Mouse (Mus musculus) spleen, adult 2 months (tissue): ENCODE measurements around the gene Ctnna3. TPM values are rescaled to one million over a fixed set of nuclear protein-coding genes. Genes with fewer than 3 reads are reported as not detected.

Experiments used
- DNase-seq, 2 experiments: peaks; one replicate each; pipeline versions ENCODE4 v3.0.0 to v3.0.0-alpha.2; 2012 to 2021; ENCODE audit warnings: low spot score in 2 of 2, low read depth in 1 of 2
- H3K27ac ChIP-seq: fragments of 200-500 bp; 2 replicates; pipeline ENCODE4 v1.5.1; 2012; ENCODE audit warnings: low read length, inconsistent platforms; ENCODE audit not compliant: insufficient read depth
- H3K27me3 ChIP-seq: fragments of 200-500 bp; 2 replicates; pipeline ENCODE4 v1.6.1; 2012; ENCODE audit warnings: mild to moderate bottlenecking, moderate library complexity, low read length, inconsistent platforms; ENCODE audit not compliant: control insufficient read depth, insufficient read depth
- H3K36me3 ChIP-seq: fragments of 200-500 bp; 2 replicates; pipeline ENCODE4 v1.6.1; 2012; ENCODE audit warnings: mild to moderate bottlenecking, low read length, inconsistent platforms; ENCODE audit not compliant: control insufficient read depth, insufficient read depth
- H3K4me1 ChIP-seq: fragments of 200-500 bp; 2 replicates; pipeline ENCODE4 v1.6.1; 2011; ENCODE audit warnings: inconsistent platforms; ENCODE audit not compliant: control insufficient read depth, insufficient read depth, insufficient read length
- H3K4me3 ChIP-seq: fragments of 200-500 bp; 2 replicates; pipeline ENCODE4 v1.5.1; 2011; ENCODE audit warnings: mild to moderate bottlenecking, inconsistent platforms; ENCODE audit not compliant: insufficient read depth, insufficient read length; ENCODE audit errors: extremely low read depth
- CTCF ChIP-seq: fragments of 200-500 bp; IDR thresholded peaks from 2 replicates; pipeline ENCODE4 v1.5.1; 2011; ENCODE audit warnings: mild to moderate bottlenecking, inconsistent platforms; ENCODE audit not compliant: insufficient read depth, insufficient read length, insufficient replicate concordance; ENCODE audit errors: extremely low read depth
- POLR2A ChIP-seq: fragments of 200-500 bp; IDR thresholded peaks from 2 replicates; pipeline ENCODE4 v1.6.1; 2011; ENCODE audit warnings: low read depth, low read length, inconsistent platforms
- WGBS: fragments of 180-500 bp; shearing (Covaris S2); methylation state at CpG from one replicate; pipeline ENCODE4 v1.1.7; 2018; 5-methylcytosine and 5-hydroxymethylcytosine counted together
- polyA plus RNA-seq: library from polyadenylated mRNA; depleted of rRNA; stranded (reverse); fragments of >200 nt; gene quantifications from 2 replicates; pipeline ENCODE4 v1.2.3, GENCODE M21; 2012

Ctnna3 gene
- polyA plus RNA-seq, 1 experiment, result 0.07 TPM

DNA sequence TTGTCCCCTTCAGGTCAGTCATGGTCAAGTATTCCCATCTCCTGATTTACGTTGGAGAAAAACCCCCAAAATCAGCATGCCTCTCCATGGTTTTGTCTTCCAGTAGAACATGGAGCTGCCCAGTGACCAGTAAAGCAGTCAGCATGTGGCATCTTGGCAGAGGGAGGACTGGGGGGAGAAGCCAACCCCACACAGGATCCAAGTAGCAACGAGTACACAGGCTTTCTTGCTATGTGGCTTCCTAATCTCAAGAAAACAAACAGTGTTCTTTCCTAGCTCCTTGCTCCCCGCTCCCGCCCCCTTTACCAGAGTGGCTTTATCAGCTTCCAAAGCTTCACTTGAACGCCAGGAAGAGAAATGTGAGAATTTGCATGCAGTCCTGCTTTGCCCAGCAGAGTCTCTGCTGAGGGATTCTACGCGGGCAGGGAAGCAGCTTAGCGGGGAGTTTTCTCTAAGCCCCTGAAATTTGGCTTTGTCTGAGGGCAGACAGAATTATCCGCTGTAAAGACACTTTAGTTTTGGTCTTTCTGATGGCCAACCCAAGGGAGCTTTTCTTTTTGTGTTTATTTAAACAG, 380.2 kb downstream of the Ctnna3 start:
- Histone ChIP-seq H3K4me3 (no peak overlapping the region), H3K4me1 (no peaks in the 10 kb centered on the region), H3K36me3 (no peaks in the 10 kb centered on the region), H3K27ac (no peak overlapping the region), H3K27me3 (no peaks in the 10 kb centered on the region)
- no peak for DNase-seq
- 53% methylated on average over 9 of the region's 9 CpGs for whole genome bisulfite sequencing
- no peak for TF ChIP-seq POLR2A
- no peak for TF ChIP-seq CTCF

DNA sequence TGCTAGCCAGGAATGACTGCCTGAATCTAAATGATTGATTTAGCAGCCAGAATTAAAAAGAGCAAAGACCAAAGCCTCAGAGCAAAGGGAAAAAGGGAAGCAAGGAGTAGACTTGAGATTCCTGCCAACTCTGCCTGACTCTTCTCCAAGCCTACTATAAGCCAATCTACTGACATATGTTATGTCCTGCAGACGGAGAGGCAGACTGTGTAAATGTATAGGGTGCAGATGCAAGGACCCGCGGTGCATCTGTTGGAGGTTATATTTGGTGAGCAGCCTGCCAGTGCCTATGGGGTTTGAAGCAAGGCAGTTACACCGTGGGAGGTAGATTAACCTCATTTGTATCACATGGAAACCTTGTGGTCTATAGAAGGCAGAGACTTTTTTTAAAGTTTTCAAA, 409.1 kb downstream of the Ctnna3 start:
- TF ChIP-seq CTCF (no peak), POLR2A (no peak)
- 85% methylated on average over 4 of the region's 4 CpGs for WGBS
- no peak for DNase-seq
- no peaks in the 10 kb centered on the region for H3K36me3 ChIP-seq
- H3K27me3 ChIP-seq, result no peaks in the 10 kb centered on the region
- H3K27ac ChIP-seq, result no peak overlapping the region
- no peak overlapping the region for H3K4me3 ChIP-seq
- no peaks in the 10 kb centered on the region for H3K4me1 ChIP-seq

DNA sequence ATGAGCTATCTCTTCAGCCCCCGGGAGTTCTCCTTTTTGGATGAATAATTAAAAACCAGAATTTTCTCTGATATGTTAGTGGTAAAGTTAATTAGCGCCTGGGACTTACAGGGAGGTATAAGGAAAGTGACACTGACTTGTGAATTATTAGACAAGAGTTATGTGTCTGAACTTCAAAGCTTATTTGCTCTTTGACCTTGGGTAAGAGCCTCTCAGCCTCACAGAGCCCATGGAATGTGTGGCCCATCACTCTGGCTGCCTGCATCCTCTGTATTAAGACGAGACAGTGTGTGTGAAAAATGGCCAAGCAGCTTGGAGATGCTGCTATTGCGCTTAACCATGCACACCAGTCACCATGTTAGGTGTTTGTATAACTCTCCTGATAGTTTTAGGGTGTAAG, 422.0 kb downstream of the Ctnna3 start:
- Histone ChIP-seq H3K36me3 (no peaks in the 10 kb centered on the region), H3K4me1 (no peaks in the 10 kb centered on the region), H3K4me3 (no peak overlapping the region), H3K27me3 (no peaks in the 10 kb centered on the region), H3K27ac (no peak overlapping the region)
- no peak for DNase-seq
- TF ChIP-seq POLR2A, result no peak
- TF ChIP-seq CTCF, result no peak
- WGBS, result 77% methylated on average over 4 of the region's 4 CpGs

DNA sequence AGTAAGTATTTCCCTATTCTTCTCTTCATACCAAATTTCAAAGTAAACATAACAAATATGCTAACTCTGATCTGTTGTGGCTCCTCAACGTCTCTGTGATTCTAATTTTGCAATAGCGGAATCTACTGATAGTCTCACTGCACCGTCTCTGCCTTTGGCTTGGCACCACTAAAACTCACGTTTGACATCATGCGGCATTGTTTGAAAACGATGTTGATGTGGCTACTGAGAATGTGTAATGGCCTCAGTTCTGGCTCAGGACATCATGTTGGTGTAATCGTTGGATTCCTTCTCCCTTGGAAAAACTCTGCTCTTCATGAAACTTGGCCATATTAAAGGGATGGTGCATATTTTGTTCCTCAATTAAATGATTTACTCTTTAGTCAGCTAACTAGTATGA, 439.2 kb downstream of the Ctnna3 start:
- TF ChIP-seq CTCF, result no peak
- no peak for TF ChIP-seq POLR2A
- WGBS, result 89% methylated on average over 7 of the region's 7 CpGs

DNA sequence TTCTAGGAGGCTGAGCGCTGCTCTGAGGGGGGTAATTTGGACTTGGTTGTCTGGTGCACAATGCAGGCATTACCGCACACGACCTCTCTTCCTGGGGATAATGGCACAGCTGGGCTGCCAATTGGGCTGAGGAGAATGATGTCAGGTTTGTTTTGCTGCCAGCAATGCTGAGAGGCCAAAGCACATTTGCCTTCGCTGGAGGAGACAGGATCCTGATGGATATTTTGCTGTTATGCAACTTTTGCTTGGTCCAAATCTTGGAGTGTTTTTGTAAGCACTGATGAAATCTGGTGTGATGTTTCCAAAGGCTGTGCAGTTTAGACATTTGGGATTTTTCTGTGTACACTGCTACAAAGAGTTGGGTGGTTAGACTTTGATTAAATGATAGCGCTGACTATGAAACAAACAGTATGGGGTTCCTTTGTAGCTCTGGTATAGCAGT, 450.6 kb downstream of the Ctnna3 start:
- no peaks in the 10 kb centered on the region for H3K36me3 ChIP-seq
- H3K4me1 ChIP-seq, result no peaks in the 10 kb centered on the region
- 85% methylated on average over 5 of the region's 5 CpGs for WGBS
- H3K27me3 ChIP-seq, result no peaks in the 10 kb centered on the region
- no peak overlapping the region for H3K4me3 ChIP-seq
- TF ChIP-seq CTCF (no peak), POLR2A (no peak)
- DNase-seq, result no peak
- H3K27ac ChIP-seq, result no peak overlapping the region

More for the DNA sequence above, 439.2 kb downstream of the Ctnna3 start:
- no peak overlapping the region for H3K4me3 ChIP-seq
- H3K27me3 ChIP-seq, result no peaks in the 10 kb centered on the region
- H3K4me1 ChIP-seq, result no peaks in the 10 kb centered on the region
- no peak overlapping the region for H3K27ac ChIP-seq
- no peaks in the 10 kb centered on the region for H3K36me3 ChIP-seq
- DNase-seq, result no peak

DNA sequence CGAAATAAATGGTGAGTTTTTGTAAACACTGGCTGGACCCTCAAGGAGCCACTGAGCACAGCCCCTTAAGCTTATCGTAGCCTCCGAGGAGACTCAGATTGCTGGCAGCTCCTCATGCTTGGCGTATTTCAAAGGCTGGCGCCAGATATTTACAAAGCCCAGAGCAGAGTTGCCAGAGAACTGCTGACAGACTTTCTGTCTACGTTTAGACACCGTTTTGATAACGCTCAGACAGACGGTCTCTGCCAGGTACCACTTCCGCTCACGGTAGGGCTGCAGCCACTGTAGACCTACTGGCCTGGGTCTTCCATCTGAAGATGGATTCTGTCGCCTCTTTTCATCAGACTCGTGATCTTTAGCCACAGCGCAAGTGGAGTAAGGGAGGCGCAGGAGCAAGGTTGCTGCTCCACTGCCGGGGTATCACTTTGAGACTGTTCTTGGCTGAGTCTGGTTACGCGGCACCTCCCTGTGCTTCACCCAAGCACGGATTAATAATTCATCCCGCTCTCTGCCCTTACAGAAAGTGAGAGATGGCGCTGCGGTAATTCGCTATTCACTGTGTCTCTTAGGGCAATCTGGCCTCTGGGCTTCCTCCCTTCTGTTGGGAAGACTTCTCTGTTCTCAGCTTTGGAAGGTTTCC, 456.7 kb downstream of the Ctnna3 start:
- Histone ChIP-seq H3K4me3 (no peak overlapping the region), H3K27me3 (no peaks in the 10 kb centered on the region), H3K36me3 (no peaks in the 10 kb centered on the region), H3K27ac (no peak overlapping the region), H3K4me1 (no peaks in the 10 kb centered on the region)
- no peak for DNase-seq
- TF ChIP-seq CTCF (no peak), POLR2A (no peak)
- 89% methylated on average over 23 of the region's 23 CpGs for WGBS

DNA sequence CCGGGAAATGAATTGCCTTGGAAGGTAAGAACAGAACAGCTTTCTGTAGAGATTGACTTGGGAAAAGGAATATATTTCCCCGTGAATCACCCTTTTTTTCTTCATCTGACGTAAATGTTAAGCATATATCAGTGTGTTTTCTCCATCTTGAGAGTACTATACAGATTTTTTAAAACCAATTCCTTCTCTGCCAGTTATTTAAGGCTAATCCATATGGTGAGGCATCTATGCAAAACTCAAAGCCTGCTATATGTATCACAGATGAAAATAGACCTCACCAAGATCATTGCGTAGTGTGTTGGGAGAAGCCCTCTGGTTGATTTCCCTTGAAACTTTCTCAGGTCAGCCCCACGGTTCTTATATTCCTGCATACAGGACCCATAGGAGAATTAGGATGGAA, 464.7 kb downstream of the Ctnna3 start:
- no peaks in the 10 kb centered on the region for H3K4me1 ChIP-seq
- no peak overlapping the region for H3K4me3 ChIP-seq
- no peaks in the 10 kb centered on the region for H3K36me3 ChIP-seq
- no peak overlapping the region for H3K27ac ChIP-seq
- DNase-seq, result no peak
- no peaks in the 10 kb centered on the region for H3K27me3 ChIP-seq
- 83% methylated on average over 5 of the region's 5 CpGs for WGBS
- TF ChIP-seq CTCF, result no peak
- TF ChIP-seq POLR2A, result no peak
